ENCODE assay signal across 10 mouse cellular contexts in genomic region chr5:135710599-135711214, GRCm38 (mm10). TPM values are rescaled to one million over a fixed set of nuclear protein-coding genes. Genes with fewer than 3 reads are reported as not detected.
A peak's percentile ranks its signal among the peaks of the same experiment; 100 is the strongest.
DNase-seq lines count a peak whose midpoint lies in the region.
"Had no signal": no experiment of that assay in that cellular context is flagged by ENCODE, and none has a peak within 500 bp of the region (broad histone marks: within the 10 kb centered on the region; RNA-seq: fewer than 3 reads in every experiment).

No protein-coding gene starts in this region.

- H3K4me3 ChIP-seq in macrophage (ENCODE audit: inconsistent target), result no peak overlapping the region
- H3K4me3 ChIP-seq: embryonic facial prominence, embryonic 13.5 days; heart, embryonic 13.5 days had no signal

- peaks cover 87% of the 10 kb centered on the region for H3K79me2 ChIP-seq in macrophage (ENCODE audit: inconsistent target)

- 36% methylated on average over 7 of the region's 7 CpGs for WGBS in macrophage (ENCODE audit: missing documents)

- DNase-seq in adrenal gland, adult (ENCODE audit: inconsistent age in 2 of 2, low spot score in 1 of 2), result peak; percentile 75 to 92
- no peak for DNase-seq in adrenal gland, adult 18-20 months (ENCODE audit: low spot score in 2 of 2)
- peak; percentile 38 to 49 for DNase-seq in left cerebral cortex, adult 18-20 months (ENCODE audit: low spot score in 2 of 2)
- no peak for DNase-seq in left cerebral cortex, adult 11 months (ENCODE audit: low spot score)
- DNase-seq in MN1 (ENCODE audit: low spot score), result peak; percentile 68
- no peak for DNase-seq in gastrocnemius, postnatal 10 days
- no peak for DNase-seq in cerebellum, postnatal 4 days (ENCODE audit: low spot score in 2 of 2)

- H3K36me3 ChIP-seq in macrophage (ENCODE audit: inconsistent target), result peaks cover 14% of the 10 kb centered on the region; the same call in 1 of the 2 replicates

- peak overlapping the region; percentile 97 for H3K27ac ChIP-seq in macrophage
- H3K27ac ChIP-seq: embryonic facial prominence, embryonic 13.5 days; heart, embryonic 13.5 days had no signal

RNA-seq across cellular contexts. Expression of gene Tmem120a, which starts 33.5 kb away (rescaled TPM):
- 10 to 100 TPM; 46.2 to 94.5 TPM for total RNA-seq in adrenal gland, adult 18-20 months (2021)
- 10 to 100 TPM; 18.3 to 22.4 TPM for total RNA-seq in left cerebral cortex, adult 18-20 months (2021)
- total RNA-seq in macrophage (2018; cell fraction: chromatin; rRNA removed), result 10 to 100 TPM in 21 of 26 experiments, 1 to 10 TPM in 5; 4.8 to 32.9 (median 14.6) TPM
- 10 to 100 TPM; 36.8 to 57.4 (median 46.8) TPM for total RNA-seq in macrophage (2018; cell fraction: cytosol; rRNA removed)
- 10 to 100 TPM in 24 of 26 experiments, 1 to 10 TPM in 2; 8.5 to 39.3 (median 19.6) TPM for total RNA-seq in macrophage (2018; cell fraction: nucleus; rRNA removed)
- polyA plus RNA-seq in macrophage (2018), result 34.9 to 76.8 TPM (median 42.6 TPM) in 3 replicates
- 1 to 10 TPM; 6.1 to 7.5 TPM for total RNA-seq in gastrocnemius, postnatal 10 days (2021)

RNA-seq across cellular contexts. Expression of gene Por, which starts 40.9 kb away (rescaled TPM):
- total RNA-seq in adrenal gland, adult 18-20 months (2021), result 100 to 1,000 TPM; 315 to 352 TPM
- 10 to 100 TPM; 87.6 to 90.4 TPM for total RNA-seq in left cerebral cortex, adult 18-20 months (2021)
- total RNA-seq in macrophage (2018; cell fraction: chromatin; rRNA removed), result 100 to 1,000 TPM in 25 of 26 experiments, 10 to 100 TPM in 1; 41.6 to 535 (median 288) TPM
- total RNA-seq in macrophage (2018; cell fraction: cytosol; rRNA removed), result 100 to 1,000 TPM; 293 to 583 (median 414) TPM
- total RNA-seq in macrophage (2018; cell fraction: nucleus; rRNA removed), result 100 to 1,000 TPM; 124 to 641 (median 427) TPM
- polyA plus RNA-seq in macrophage (2018), result 256 to 2,039 TPM (median 562 TPM) in 3 replicates
- total RNA-seq in gastrocnemius, postnatal 10 days (2021), result 10 to 100 TPM; 23.2 to 26.6 TPM

Comparison
In these comparisons a context has a peak if more than half of its experiments do, and no peak if none do; other contexts are left out.
1. DNase-seq: peak in adrenal gland, adult (2 of 2), left cerebral cortex, adult 18-20 months (2 of 2) and MN1 (single experiment); none in adrenal gland, adult 18-20 months (0 of 2), left cerebral cortex, adult 11 months (single experiment), gastrocnemius, postnatal 10 days (single experiment) and cerebellum, postnatal 4 days (0 of 2).